In genomic region chr11:60256713-60257112, GRCm38 (mm10) we compare ENCODE assay signal across 13 mouse cellular contexts. TPM values are rescaled to one million over a fixed set of nuclear protein-coding genes. Genes with fewer than 3 reads are reported as not detected.
DNase-seq lines count a peak whose midpoint lies in the region; ATAC-seq and TF ChIP-seq lines count a peak whose summit lies in the region.
"Had no signal": no experiment of that assay in that cellular context is flagged by ENCODE, and none has a peak within 500 bp of the region (broad histone marks: within the 10 kb centered on the region; RNA-seq: fewer than 3 reads in every experiment).

No protein-coding gene starts in this region.

- no peaks in the 10 kb centered on the region for H3K9me3 ChIP-seq in embryonic facial prominence, embryonic 13.5 days
- no peaks in the 10 kb centered on the region for H3K9me3 ChIP-seq in embryonic facial prominence, embryonic 10.5 days
- no peaks in the 10 kb centered on the region for H3K9me3 ChIP-seq in heart, postnatal 0 days (replicated peaks; ENCODE audit: control insufficient read depth, low read length)
- H3K9me3 ChIP-seq in heart, embryonic 12.5 days (replicated peaks), result no peaks in the 10 kb centered on the region
- H3K9me3 ChIP-seq in lung, embryonic 16.5 days (ENCODE audit: control insufficient read depth, low read length), result no peaks in the 10 kb centered on the region
- H3K9me3 ChIP-seq in hindbrain, embryonic 16.5 days (ENCODE audit: control insufficient read depth, low read length), result no peaks in the 10 kb centered on the region
- H3K9me3 ChIP-seq: liver, embryonic 12.5 days; midbrain, embryonic 12.5 days had no signal

- ATAC-seq in embryonic facial prominence, embryonic 13.5 days (ENCODE audit: insufficient number of reproducible peaks, insufficient read depth, low FRiP score, low TSS enrichment, low read depth), result no peak
- ATAC-seq in heart, postnatal 0 days (ENCODE audit: insufficient read depth, low read depth), result no peak
- ATAC-seq in heart, embryonic 12.5 days (ENCODE audit: insufficient number of reproducible peaks, low FRiP score), result no peak
- ATAC-seq in lung, embryonic 16.5 days (ENCODE audit: low read depth), result peak; percentile 30; the same call in 1 of the 2 replicates
- ATAC-seq in hindbrain, embryonic 16.5 days, result peak; percentile 38
- ATAC-seq: intestine, embryonic 16.5 days; liver, embryonic 12.5 days had no signal

- no peak for TF ChIP-seq EP300 in heart, postnatal 0 days (IDR thresholded peaks at IDR 0.05; ENCODE audit: low read depth)

- no peak for DNase-seq in embryonic facial prominence, embryonic 10.5 days (ENCODE audit: low spot score)
- DNase-seq in heart, postnatal 0 days (ENCODE audit: low spot score), result no peak
- DNase-seq in lung, postnatal 14 days, result no peak
- no peak for DNase-seq in ovary, postnatal 10 days (ENCODE audit: low spot score)
- DNase-seq: thymus, adult 2 months had no signal

- 79% methylated on average over 9 of the region's 9 CpGs for WGBS in embryonic facial prominence, embryonic 13.5 days
- WGBS in embryonic facial prominence, embryonic 10.5 days, result 91% methylated on average over 9 of the region's 9 CpGs
- WGBS in heart, postnatal 0 days, result 65% methylated on average over 9 of the region's 9 CpGs
- WGBS in heart, embryonic 12.5 days, result 78% methylated on average over 9 of the region's 9 CpGs
- WGBS in lung, embryonic 16.5 days, result 70% methylated on average over 9 of the region's 9 CpGs
- 77% methylated on average over 9 of the region's 9 CpGs for WGBS in hindbrain, embryonic 16.5 days

- no peaks in the 10 kb centered on the region for H3K27me3 ChIP-seq in embryonic facial prominence, embryonic 13.5 days
- H3K27me3 ChIP-seq in embryonic facial prominence, embryonic 10.5 days (replicated peaks; ENCODE audit: low read depth, poor library complexity, severe bottlenecking), result no peaks in the 10 kb centered on the region
- H3K27me3 ChIP-seq in heart, postnatal 0 days (ENCODE audit: control insufficient read depth, insufficient read depth, low read length), result no peaks in the 10 kb centered on the region
- no peaks in the 10 kb centered on the region for H3K27me3 ChIP-seq in heart, embryonic 12.5 days (replicated peaks)
- H3K27me3 ChIP-seq in lung, embryonic 16.5 days (ENCODE audit: control insufficient read depth, insufficient read depth, low read depth, low read length), result no peaks in the 10 kb centered on the region
- H3K27me3 ChIP-seq in hindbrain, embryonic 16.5 days (replicated peaks; ENCODE audit: control insufficient read depth, insufficient read depth, low read length), result no peaks in the 10 kb centered on the region
- H3K27me3 ChIP-seq: liver, embryonic 12.5 days; midbrain, embryonic 12.5 days had no signal

- H3K4me3 ChIP-seq in embryonic facial prominence, embryonic 13.5 days, result no peak overlapping the region
- no peak overlapping the region for H3K4me3 ChIP-seq in embryonic facial prominence, embryonic 10.5 days
- no peak overlapping the region for H3K4me3 ChIP-seq in heart, postnatal 0 days (ENCODE audit: low read depth, low read length)
- H3K4me3 ChIP-seq in heart, embryonic 12.5 days, result no peak overlapping the region
- H3K4me3 ChIP-seq in lung, embryonic 16.5 days (ENCODE audit: low read length), result no peak overlapping the region
- no peak overlapping the region for H3K4me3 ChIP-seq in hindbrain, embryonic 16.5 days (ENCODE audit: low read length)
- H3K4me3 ChIP-seq: erythroblast, embryonic 14.5 days; liver, embryonic 12.5 days; midbrain, embryonic 12.5 days had no signal

- no peak overlapping the region for H3K9ac ChIP-seq in embryonic facial prominence, embryonic 13.5 days
- H3K9ac ChIP-seq in heart, postnatal 0 days (replicated peaks; ENCODE audit: low read depth, low read length), result 0 out of 2 replicates have a peak overlapping the region, but pooled peaks have one; percentile 13
- H3K9ac ChIP-seq in heart, embryonic 12.5 days, result no peak overlapping the region
- H3K9ac ChIP-seq in lung, embryonic 16.5 days (ENCODE audit: low read length), result no peak overlapping the region
- H3K9ac ChIP-seq in hindbrain, embryonic 16.5 days (ENCODE audit: low read depth, low read length), result no peak overlapping the region
- H3K9ac ChIP-seq: liver, embryonic 12.5 days; midbrain, embryonic 12.5 days had no signal

- TF ChIP-seq CTCF in heart, postnatal 0 days (IDR thresholded peaks at IDR 0.05; ENCODE audit: low read depth), result no peak

- peak overlapping the region; percentile 39 for H3K27ac ChIP-seq in embryonic facial prominence, embryonic 13.5 days
- H3K27ac ChIP-seq in embryonic facial prominence, embryonic 10.5 days (replicated peaks), result no peak overlapping the region
- peak overlapping the region; percentile 81 for H3K27ac ChIP-seq in heart, postnatal 0 days (ENCODE audit: low read depth)
- H3K27ac ChIP-seq in heart, embryonic 12.5 days (ENCODE audit: poor library complexity, severe bottlenecking), result no peak overlapping the region
- peak overlapping the region; percentile 38; the same call in 1 of the 2 replicates for H3K27ac ChIP-seq in lung, embryonic 16.5 days (ENCODE audit: low read length)
- peak overlapping the region; percentile 3; the same call in 1 of the 2 replicates for H3K27ac ChIP-seq in hindbrain, embryonic 16.5 days (ENCODE audit: low read depth, low read length)
- H3K27ac ChIP-seq: liver, embryonic 12.5 days; midbrain, embryonic 12.5 days had no signal

- H3K4me2 ChIP-seq in embryonic facial prominence, embryonic 13.5 days, result no peak overlapping the region
- no peak overlapping the region for H3K4me2 ChIP-seq in heart, postnatal 0 days (ENCODE audit: low read depth, low read length)
- H3K4me2 ChIP-seq in heart, embryonic 12.5 days, result no peak overlapping the region
- no peak overlapping the region for H3K4me2 ChIP-seq in lung, embryonic 16.5 days (ENCODE audit: low read depth, low read length)
- no peak overlapping the region for H3K4me2 ChIP-seq in hindbrain, embryonic 16.5 days (ENCODE audit: low read length)
- H3K4me2 ChIP-seq: liver, embryonic 12.5 days; midbrain, embryonic 12.5 days had no signal

- peaks cover 33% of the 10 kb centered on the region for H3K36me3 ChIP-seq in embryonic facial prominence, embryonic 13.5 days
- peaks cover 18% of the 10 kb centered on the region for H3K36me3 ChIP-seq in embryonic facial prominence, embryonic 10.5 days (replicated peaks)
- peaks cover 16% of the 10 kb centered on the region for H3K36me3 ChIP-seq in heart, postnatal 0 days (replicated peaks; ENCODE audit: control insufficient read depth, insufficient read depth, low read length)
- H3K36me3 ChIP-seq in heart, embryonic 12.5 days, result peaks cover 30% of the 10 kb centered on the region
- peaks cover 6% of the 10 kb centered on the region; the same call in 1 of the 2 replicates for H3K36me3 ChIP-seq in lung, embryonic 16.5 days (ENCODE audit: control insufficient read depth, insufficient read depth, low read length)
- H3K36me3 ChIP-seq in hindbrain, embryonic 16.5 days (ENCODE audit: control insufficient read depth, insufficient read depth, low read length), result peaks cover 7% of the 10 kb centered on the region

- H3K4me1 ChIP-seq in embryonic facial prominence, embryonic 13.5 days, result peaks cover 12% of the 10 kb centered on the region; the same call in 1 of the 2 replicates
- H3K4me1 ChIP-seq in embryonic facial prominence, embryonic 10.5 days, result peaks cover 13% of the 10 kb centered on the region
- H3K4me1 ChIP-seq in heart, postnatal 0 days (ENCODE audit: control insufficient read depth, insufficient read depth), result peaks cover 40% of the 10 kb centered on the region
- H3K4me1 ChIP-seq in heart, embryonic 12.5 days (replicated peaks), result peaks cover 53% of the 10 kb centered on the region
- H3K4me1 ChIP-seq in lung, embryonic 16.5 days (replicated peaks; ENCODE audit: control insufficient read depth, insufficient read depth, low read length), result peaks cover 20% of the 10 kb centered on the region
- H3K4me1 ChIP-seq in hindbrain, embryonic 16.5 days (ENCODE audit: control insufficient read depth, insufficient read depth, low read depth, low read length), result peaks cover 17% of the 10 kb centered on the region

RNA-seq across cellular contexts. Expression of gene Srebf1, which starts 34.3 kb away (rescaled TPM):
- 59.1 and 61.9 TPM in 2 replicates for polyA plus RNA-seq in embryonic facial prominence, embryonic 13.5 days (2015; fragmentation: Nextera tagmentation; extraction: Ambion mirVana)
- 50.9 and 52.1 TPM in 2 replicates for polyA plus RNA-seq in embryonic facial prominence, embryonic 10.5 days (2016; fragmentation: Nextera tagmentation; extraction: Ambion mirVana)
- 77.2 and 81.7 TPM in 2 replicates for total RNA-seq in heart, postnatal 0 days (2014; rRNA removed; ENCODE audit: low replicate concordance)
- 29.9 and 31.0 TPM in 2 replicates for polyA plus RNA-seq in heart, postnatal 0 days (2015; fragmentation: Nextera tagmentation; extraction: Ambion mirVana)
- 39.7 and 41.1 TPM in 2 replicates for polyA plus RNA-seq in heart, embryonic 12.5 days (2016; fragmentation: Nextera tagmentation; extraction: Ambion mirVana)
- polyA plus RNA-seq in lung, embryonic 16.5 days (2015; fragmentation: Nextera tagmentation; extraction: Ambion mirVana), result 65.9 and 74.3 TPM in 2 replicates
- polyA plus RNA-seq in hindbrain, embryonic 16.5 days (2015; fragmentation: Nextera tagmentation; extraction: Ambion mirVana), result 42.5 and 44.8 TPM in 2 replicates

Comparison
In these comparisons a context has a peak if more than half of its experiments do, and no peak if none do; other contexts are left out.
1. H3K27ac ChIP-seq: peak in embryonic facial prominence, embryonic 13.5 days (single experiment), heart, postnatal 0 days (single experiment), lung, embryonic 16.5 days (single experiment) and hindbrain, embryonic 16.5 days (single experiment); none in embryonic facial prominence, embryonic 10.5 days (single experiment) and heart, embryonic 12.5 days (single experiment).
2. ATAC-seq: peak in lung, embryonic 16.5 days (single experiment) and hindbrain, embryonic 16.5 days (single experiment); none in embryonic facial prominence, embryonic 13.5 days (single experiment), heart, postnatal 0 days (single experiment) and heart, embryonic 12.5 days (single experiment).